Mouse (Mus musculus): ENCODE measurements around the gene Mgrn1. TPM values are rescaled to one million over a fixed set of nuclear protein-coding genes. Genes with fewer than 3 reads are reported as not detected.

Gene Mgrn1
- polyA plus RNA-seq, 1 experiment: 98.3 TPM

GRCm38 (mm10) chr16:4881400-4882351 is 4.4 kb upstream of the Mgrn1 start:
- DNase-seq: no peak
- H3K4me1 ChIP-seq (replicated peaks; ENCODE audit: control insufficient read depth, insufficient read depth, low read length): peaks cover 30% of the 10 kb centered on the region
- 78% methylated on average over 10 of the region's 10 CpGs for WGBS
- no peak overlapping the region for H3K4me3 ChIP-seq (ENCODE audit: control insufficient read depth, insufficient read depth, low read length)
- H3K36me3 ChIP-seq (ENCODE audit: control insufficient read depth, insufficient read depth, low read length): no peaks in the 10 kb centered on the region
- no peak overlapping the region for H3K27ac ChIP-seq (ENCODE audit: control insufficient read depth, insufficient read depth, low read length)
- no peaks in the 10 kb centered on the region for H3K27me3 ChIP-seq (ENCODE audit: control insufficient read depth, insufficient read depth, low read length)
- TF ChIP-seq POLR2A (IDR thresholded peaks at IDR 0.05; ENCODE audit: control insufficient read depth, extremely low read depth, insufficient read depth, low read length, poor library complexity) (no peak), CTCF (IDR thresholded peaks at IDR 0.05; ENCODE audit: borderline replicate concordance, control insufficient read depth, extremely low read depth, insufficient read depth, low read length, poor library complexity) (no peak)

GRCm38 (mm10) chr16:4884930-4885329 is 1.1 kb upstream of the Mgrn1 start:
- H3K4me1 ChIP-seq (replicated peaks; ENCODE audit: control insufficient read depth, insufficient read depth, low read length): peaks cover 20% of the 10 kb centered on the region
- no peak overlapping the region for H3K4me3 ChIP-seq (ENCODE audit: control insufficient read depth, insufficient read depth, low read length)
- no peaks in the 10 kb centered on the region for H3K27me3 ChIP-seq (ENCODE audit: control insufficient read depth, insufficient read depth, low read length)
- no peaks in the 10 kb centered on the region for H3K36me3 ChIP-seq (ENCODE audit: control insufficient read depth, insufficient read depth, low read length)
- no peak for DNase-seq
- H3K27ac ChIP-seq (ENCODE audit: control insufficient read depth, insufficient read depth, low read length): no peak overlapping the region
- TF ChIP-seq CTCF (IDR thresholded peaks at IDR 0.05; ENCODE audit: borderline replicate concordance, control insufficient read depth, extremely low read depth, insufficient read depth, low read length, poor library complexity): no peak
- TF ChIP-seq POLR2A (IDR thresholded peaks at IDR 0.05; ENCODE audit: control insufficient read depth, extremely low read depth, insufficient read depth, low read length, poor library complexity): no peak
- WGBS: 96% methylated on average over 10 of the region's 10 CpGs

DNA sequence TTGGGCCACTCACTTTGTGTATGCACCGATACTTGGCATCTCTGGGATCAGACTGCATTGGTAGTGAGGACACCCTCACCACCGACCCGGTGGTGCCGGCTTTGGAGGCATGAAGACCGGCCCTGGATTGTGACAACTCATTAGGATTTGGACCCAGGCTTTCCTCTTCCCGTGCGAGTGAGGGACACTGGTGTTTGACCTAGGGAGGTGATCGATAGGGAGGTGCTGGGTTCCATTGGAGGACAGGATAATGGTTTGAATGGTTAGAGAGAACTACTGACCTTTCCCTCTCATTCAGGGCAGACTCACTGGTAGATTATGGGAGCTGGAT is 606 bp downstream of the Mgrn1 start:
- no peaks in the 10 kb centered on the region for H3K36me3 ChIP-seq (ENCODE audit: control insufficient read depth, insufficient read depth, low read length)
- no peaks in the 10 kb centered on the region for H3K27me3 ChIP-seq (ENCODE audit: control insufficient read depth, insufficient read depth, low read length)
- peaks cover 12% of the 10 kb centered on the region for H3K4me1 ChIP-seq (replicated peaks; ENCODE audit: control insufficient read depth, insufficient read depth, low read length)
- peak overlapping the region; percentile 94 for H3K4me3 ChIP-seq (ENCODE audit: control insufficient read depth, insufficient read depth, low read length)
- H3K27ac ChIP-seq (ENCODE audit: control insufficient read depth, insufficient read depth, low read length): no peak overlapping the region
- 15% methylated on average over 8 of the region's 8 CpGs for WGBS
- TF ChIP-seq POLR2A (IDR thresholded peaks at IDR 0.05; ENCODE audit: control insufficient read depth, extremely low read depth, insufficient read depth, low read length, poor library complexity): no peak
- no peak for TF ChIP-seq CTCF (IDR thresholded peaks at IDR 0.05; ENCODE audit: borderline replicate concordance, control insufficient read depth, extremely low read depth, insufficient read depth, low read length, poor library complexity)
- DNase-seq: no peak

DNA sequence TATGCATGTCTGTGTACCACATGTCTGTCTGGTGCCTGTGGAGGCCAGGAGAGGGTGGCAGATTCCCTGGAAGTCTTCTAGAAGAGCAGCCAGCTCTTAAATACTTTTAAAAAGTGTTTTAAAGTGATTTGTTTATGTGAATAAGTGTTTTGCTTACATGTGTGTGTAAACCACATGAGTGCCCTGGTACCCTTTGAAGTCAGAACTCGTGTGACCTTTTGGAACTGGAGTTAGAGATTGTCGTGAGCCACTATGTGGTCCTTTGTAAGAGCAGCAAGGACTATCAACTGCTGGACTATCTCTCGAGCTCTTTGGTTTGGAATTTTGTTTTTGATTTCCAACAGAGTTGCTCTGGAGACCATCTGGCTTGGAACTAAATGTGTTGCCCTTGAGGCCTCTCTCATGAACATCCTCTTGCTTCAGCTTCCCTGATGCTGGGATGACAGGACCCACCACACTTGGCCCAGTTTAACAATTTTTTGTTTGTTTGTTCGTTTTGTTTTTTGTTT is 4.2 kb downstream of the Mgrn1 start:
- H3K36me3 ChIP-seq (ENCODE audit: control insufficient read depth, insufficient read depth, low read length): no peaks in the 10 kb centered on the region
- no peak for DNase-seq
- 70% methylated on average over 4 of the region's 4 CpGs for WGBS
- no peak for TF ChIP-seq CTCF (IDR thresholded peaks at IDR 0.05; ENCODE audit: borderline replicate concordance, control insufficient read depth, extremely low read depth, insufficient read depth, low read length, poor library complexity)
- no peak for TF ChIP-seq POLR2A (IDR thresholded peaks at IDR 0.05; ENCODE audit: control insufficient read depth, extremely low read depth, insufficient read depth, low read length, poor library complexity)
- no peak overlapping the region for H3K4me3 ChIP-seq (ENCODE audit: control insufficient read depth, insufficient read depth, low read length)
- peaks cover 10% of the 10 kb centered on the region for H3K4me1 ChIP-seq (replicated peaks; ENCODE audit: control insufficient read depth, insufficient read depth, low read length)
- H3K27ac ChIP-seq (ENCODE audit: control insufficient read depth, insufficient read depth, low read length): no peak overlapping the region
- no peaks in the 10 kb centered on the region for H3K27me3 ChIP-seq (ENCODE audit: control insufficient read depth, insufficient read depth, low read length)

GRCm38 (mm10) chr16:4892171-4892570 is 6.1 kb downstream of the Mgrn1 start:
- 93% methylated on average over 6 of the region's 6 CpGs for WGBS
- Histone ChIP-seq H3K4me1 (replicated peaks; ENCODE audit: control insufficient read depth, insufficient read depth, low read length) (peaks cover 3% of the 10 kb centered on the region; the same call in 1 of the 2 replicates), H3K27me3 (ENCODE audit: control insufficient read depth, insufficient read depth, low read length) (no peaks in the 10 kb centered on the region), H3K4me3 (ENCODE audit: control insufficient read depth, insufficient read depth, low read length) (no peak overlapping the region), H3K27ac (ENCODE audit: control insufficient read depth, insufficient read depth, low read length) (no peak overlapping the region), H3K36me3 (ENCODE audit: control insufficient read depth, insufficient read depth, low read length) (no peaks in the 10 kb centered on the region)
- TF ChIP-seq CTCF (IDR thresholded peaks at IDR 0.05; ENCODE audit: borderline replicate concordance, control insufficient read depth, extremely low read depth, insufficient read depth, low read length, poor library complexity): no peak
- no peak for TF ChIP-seq POLR2A (IDR thresholded peaks at IDR 0.05; ENCODE audit: control insufficient read depth, extremely low read depth, insufficient read depth, low read length, poor library complexity)
- DNase-seq: no peak

DNA sequence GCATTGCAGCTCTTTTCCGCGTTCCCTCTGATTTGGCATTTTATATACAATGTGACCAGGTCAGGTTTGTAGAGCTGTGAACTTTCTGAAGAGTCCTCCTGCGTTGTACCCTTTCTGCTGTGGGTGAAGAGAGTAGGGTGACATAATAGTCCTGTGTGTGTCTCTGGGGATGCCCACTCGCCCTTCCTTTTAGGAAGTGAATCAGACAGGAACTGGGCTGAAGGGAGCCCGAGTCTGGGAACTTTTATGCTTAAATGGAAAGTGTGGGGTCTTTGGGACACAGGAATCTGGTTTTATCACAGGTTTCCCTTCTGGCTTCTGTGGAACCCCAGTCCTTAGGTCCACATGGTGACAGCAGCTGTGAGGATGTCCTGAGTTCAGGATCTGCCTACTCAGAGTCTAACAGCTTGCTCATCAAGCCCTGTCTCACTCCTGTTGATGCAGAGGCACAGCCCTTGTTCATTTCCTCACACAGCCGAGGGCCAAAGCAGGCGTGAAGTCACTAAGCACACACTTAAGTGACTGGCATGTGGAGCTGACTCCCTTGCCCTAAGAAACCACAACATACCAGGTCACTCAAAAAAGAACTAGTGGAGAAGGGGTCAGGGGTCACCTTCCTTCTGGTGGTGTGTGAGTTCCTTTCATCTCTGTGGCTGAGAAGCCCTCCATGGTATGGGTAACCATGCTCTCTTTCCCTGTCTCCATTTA is 8.3 kb downstream of the Mgrn1 start:
- no peak overlapping the region for H3K4me3 ChIP-seq (ENCODE audit: control insufficient read depth, insufficient read depth, low read length)
- WGBS: 89% methylated on average over 7 of the region's 7 CpGs
- H3K4me1 ChIP-seq (replicated peaks; ENCODE audit: control insufficient read depth, insufficient read depth, low read length): peaks cover 6% of the 10 kb centered on the region
- no peaks in the 10 kb centered on the region for H3K27me3 ChIP-seq (ENCODE audit: control insufficient read depth, insufficient read depth, low read length)
- no peaks in the 10 kb centered on the region for H3K36me3 ChIP-seq (ENCODE audit: control insufficient read depth, insufficient read depth, low read length)
- DNase-seq: no peak
- H3K27ac ChIP-seq (ENCODE audit: control insufficient read depth, insufficient read depth, low read length): no peak overlapping the region
- no peak for TF ChIP-seq CTCF (IDR thresholded peaks at IDR 0.05; ENCODE audit: borderline replicate concordance, control insufficient read depth, extremely low read depth, insufficient read depth, low read length, poor library complexity)
- no peak for TF ChIP-seq POLR2A (IDR thresholded peaks at IDR 0.05; ENCODE audit: control insufficient read depth, extremely low read depth, insufficient read depth, low read length, poor library complexity)
